Mouse (Mus musculus) liver, embryonic 14.5 days (tissue): Measurements from ENCODE around the gene Tufm.

Source experiments
- CTCF ChIP-seq: IDR thresholded peaks from 2 replicates; pipeline ENCODE4 v1.5.1; 2016; ENCODE audit warnings: antibody characterized with exemption, low read depth, control low read depth
- EP300 ChIP-seq: IDR thresholded peaks from 2 replicates; pipeline ENCODE4 v1.6.1; 2016; ENCODE audit warnings: antibody characterized with exemption, low read depth

DNA sequence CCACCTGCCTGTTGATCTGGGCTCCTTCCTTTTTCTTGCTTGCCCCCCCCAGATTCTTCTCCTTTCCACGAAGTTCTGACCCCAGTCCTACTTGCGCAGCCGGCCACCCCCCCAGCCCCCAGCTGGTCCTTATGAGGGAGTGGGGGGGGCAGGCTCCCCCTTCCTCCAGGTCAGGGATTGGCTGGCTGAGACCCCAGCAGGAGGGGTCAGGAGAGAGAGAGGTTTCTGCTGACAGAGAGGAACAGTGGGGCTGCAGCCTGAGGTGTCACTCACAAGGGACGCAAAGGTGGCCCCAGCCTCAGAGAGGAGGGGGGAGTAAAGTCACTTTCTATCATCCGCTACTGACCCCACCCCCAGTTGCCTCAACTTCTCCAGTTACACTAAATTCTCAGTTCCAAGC is 24.2 kb upstream of the Tufm start, which contains the start of gene Atp2a1:
- TF ChIP-seq CTCF: no peak
- no peak for TF ChIP-seq EP300
